Mouse (Mus musculus): ENCODE results near the gene Oosp1.

Oosp1 gene

GRCm38 (mm10) chr19:11639038-11639437 lies 51.9 kb downstream of the Oosp1 start:
- no peak for TF ChIP-seq GATA4 (IDR thresholded peaks at IDR 0.05; ENCODE audit: insufficient replicate concordance, low read length)

GRCm38 (mm10) chr19:11635572-11635971 lies 55.4 kb downstream of the Oosp1 start:
- no peak for TF ChIP-seq GATA4 (IDR thresholded peaks at IDR 0.05; ENCODE audit: insufficient replicate concordance, low read length)

GRCm38 (mm10) chr19:11634330-11634729 lies 56.6 kb downstream of the Oosp1 start:
- no peak for TF ChIP-seq GATA4 (IDR thresholded peaks at IDR 0.05; ENCODE audit: insufficient replicate concordance, low read length)

- no peak for TF ChIP-seq GATA4 (IDR thresholded peaks at IDR 0.05; ENCODE audit: insufficient replicate concordance, low read length)
Observed at GRCm38 (mm10) chr19:11633732-11634131, 57.2 kb downstream of the Oosp1 start.

GRCm38 (mm10) chr19:11625231-11625630 lies 65.7 kb downstream of the Oosp1 start:
- no peak for TF ChIP-seq GATA4 (IDR thresholded peaks at IDR 0.05; ENCODE audit: insufficient replicate concordance, low read length)

- TF ChIP-seq GATA4 (IDR thresholded peaks at IDR 0.05; ENCODE audit: insufficient replicate concordance, low read length) = no peak
Observed at GRCm38 (mm10) chr19:11624800-11625199, 66.2 kb downstream of the Oosp1 start.

- TF ChIP-seq GATA4 (IDR thresholded peaks at IDR 0.05; ENCODE audit: insufficient replicate concordance, low read length) = no peak
Observed at GRCm38 (mm10) chr19:11623551-11623950, 67.4 kb downstream of the Oosp1 start, which contains the start of gene Ms4a2. Gene Ms4a2, minus strand, starts transcription at chr19:11623719.

- TF ChIP-seq GATA4 (IDR thresholded peaks at IDR 0.05; ENCODE audit: insufficient replicate concordance, low read length) = no peak
Observed at GRCm38 (mm10) chr19:11617983-11618382, 73.0 kb downstream of the Oosp1 start.
